Mouse (Mus musculus): ENCODE data around the gene Gm14403. TPM values are rescaled to one million over a fixed set of nuclear protein-coding genes. Genes with fewer than 3 reads are reported as not detected.

Gm14403 gene
- total RNA-seq, 2 experiments from 2014 or later: 34.2 to 38.9 TPM

Other genes with a start within 250 kb of the Gm14403 start
- 1 to 10 TPM; 1.2 to 1.3 TPM for gene Gm14409, start 231.2 kb upstream of the Gm14403 start, total RNA-seq (2021)
- gene Gm14412, start 173.9 kb upstream of the Gm14403 start, total RNA-seq (2021): 1 to 10 TPM; 3.9 to 4.1 TPM
- 10 to 100 TPM; 36.2 to 38.6 TPM for gene Gm14418, start 99.9 kb upstream of the Gm14403 start, total RNA-seq (2021)
- 10 to 100 TPM; 35.4 to 41.2 TPM for gene Zfp970, start 33.5 kb upstream of the Gm14403 start, total RNA-seq (2021)
- not detected for gene Gm14406, start 80.0 kb downstream of the Gm14403 start, total RNA-seq (2021)